Mouse (Mus musculus): ENCODE measurements around the gene Ccdc146. TPM values are rescaled to one million over a fixed set of nuclear protein-coding genes. Genes with fewer than 3 reads are reported as not detected.
A peak's percentile ranks its signal among the peaks of the same experiment; 100 is the strongest.

Gene Ccdc146
- polyA plus RNA-seq, 1 experiment from 2014 or later, result 0.45 TPM

GRCm38 (mm10) chr5:21383392-21384251 is 40.9 kb downstream of the Ccdc146 start:
- Histone ChIP-seq H3K4me2 (ENCODE audit: low read depth, low read length) (no peak overlapping the region), H3K27ac (replicated peaks; ENCODE audit: low read depth, low read length) (no peak overlapping the region), H3K4me1 (ENCODE audit: control insufficient read depth, insufficient read depth, low read length) (no peaks in the 10 kb centered on the region), H3K4me3 (ENCODE audit: low read depth, low read length) (no peak overlapping the region), H3K9ac (replicated peaks; ENCODE audit: low read length) (no peak overlapping the region), H3K9me3 (replicated peaks; ENCODE audit: control insufficient read depth, low read length) (no peaks in the 10 kb centered on the region), H3K36me3 (replicated peaks; ENCODE audit: control insufficient read depth, insufficient read depth, low read depth, low read length) (no peaks in the 10 kb centered on the region), H3K27me3 (ENCODE audit: control insufficient read depth, insufficient read depth, low read length) (no peaks in the 10 kb centered on the region)
- ATAC-seq (replicated peaks; ENCODE audit: insufficient number of reproducible peaks, low FRiP score, low TSS enrichment, low read depth), result no peak
- 43% methylated on average over 14 of the region's 14 CpGs for WGBS
- no peak for DNase-seq (ENCODE audit: low spot score)

GRCm38 (mm10) chr5:21382678-21383077 is 41.8 kb downstream of the Ccdc146 start:
- Histone ChIP-seq H3K27ac (replicated peaks; ENCODE audit: low read depth, low read length) (no peak overlapping the region), H3K9ac (replicated peaks; ENCODE audit: low read length) (no peak overlapping the region), H3K36me3 (replicated peaks; ENCODE audit: control insufficient read depth, insufficient read depth, low read depth, low read length) (no peaks in the 10 kb centered on the region), H3K4me1 (ENCODE audit: control insufficient read depth, insufficient read depth, low read length) (no peaks in the 10 kb centered on the region), H3K4me3 (ENCODE audit: low read depth, low read length) (no peak overlapping the region), H3K4me2 (ENCODE audit: low read depth, low read length) (no peak overlapping the region), H3K27me3 (ENCODE audit: control insufficient read depth, insufficient read depth, low read length) (no peaks in the 10 kb centered on the region), H3K9me3 (replicated peaks; ENCODE audit: control insufficient read depth, low read length) (no peaks in the 10 kb centered on the region)
- WGBS, result 62% methylated on average over 6 of the region's 6 CpGs
- DNase-seq (ENCODE audit: low spot score) (no peak), ATAC-seq (replicated peaks; ENCODE audit: insufficient number of reproducible peaks, low FRiP score, low TSS enrichment, low read depth) (no peak)

GRCm38 (mm10) chr5:21381986-21382385 is 42.5 kb downstream of the Ccdc146 start:
- Histone ChIP-seq H3K9ac (replicated peaks; ENCODE audit: low read length) (no peak overlapping the region), H3K36me3 (replicated peaks; ENCODE audit: control insufficient read depth, insufficient read depth, low read depth, low read length) (no peaks in the 10 kb centered on the region), H3K27ac (replicated peaks; ENCODE audit: low read depth, low read length) (no peak overlapping the region), H3K27me3 (ENCODE audit: control insufficient read depth, insufficient read depth, low read length) (no peaks in the 10 kb centered on the region), H3K9me3 (replicated peaks; ENCODE audit: control insufficient read depth, low read length) (no peaks in the 10 kb centered on the region), H3K4me1 (ENCODE audit: control insufficient read depth, insufficient read depth, low read length) (no peaks in the 10 kb centered on the region), H3K4me3 (ENCODE audit: low read depth, low read length) (no peak overlapping the region), H3K4me2 (ENCODE audit: low read depth, low read length) (no peak overlapping the region)
- ATAC-seq (replicated peaks; ENCODE audit: insufficient number of reproducible peaks, low FRiP score, low TSS enrichment, low read depth), result no peak
- DNase-seq (ENCODE audit: low spot score), result no peak
- 50% methylated on average over 6 of the region's 6 CpGs for WGBS

GRCm38 (mm10) chr5:21378397-21378796 is 46.1 kb downstream of the Ccdc146 start:
- Histone ChIP-seq H3K36me3 (replicated peaks; ENCODE audit: control insufficient read depth, insufficient read depth, low read depth, low read length) (no peaks in the 10 kb centered on the region), H3K4me3 (ENCODE audit: low read depth, low read length) (no peak overlapping the region), H3K9ac (replicated peaks; ENCODE audit: low read length) (no peak overlapping the region), H3K4me1 (ENCODE audit: control insufficient read depth, insufficient read depth, low read length) (no peaks in the 10 kb centered on the region), H3K9me3 (replicated peaks; ENCODE audit: control insufficient read depth, low read length) (no peaks in the 10 kb centered on the region), H3K27me3 (ENCODE audit: control insufficient read depth, insufficient read depth, low read length) (no peaks in the 10 kb centered on the region), H3K4me2 (ENCODE audit: low read depth, low read length) (no peak overlapping the region), H3K27ac (replicated peaks; ENCODE audit: low read depth, low read length) (no peak overlapping the region)
- no peak for ATAC-seq (replicated peaks; ENCODE audit: insufficient number of reproducible peaks, low FRiP score, low TSS enrichment, low read depth)
- no peak for DNase-seq (ENCODE audit: low spot score)
- 75% methylated on average over 2 of the region's 2 CpGs for WGBS

- no peaks in the 10 kb centered on the region for H3K27me3 ChIP-seq (ENCODE audit: control insufficient read depth, insufficient read depth, low read length)
- no peak overlapping the region for H3K27ac ChIP-seq (replicated peaks; ENCODE audit: low read depth, low read length)
- no peaks in the 10 kb centered on the region for H3K36me3 ChIP-seq (replicated peaks; ENCODE audit: control insufficient read depth, insufficient read depth, low read depth, low read length)
- no peak overlapping the region for H3K4me3 ChIP-seq (ENCODE audit: low read depth, low read length)
- no peak for ATAC-seq (replicated peaks; ENCODE audit: insufficient number of reproducible peaks, low FRiP score, low TSS enrichment, low read depth)
- no peaks in the 10 kb centered on the region for H3K9me3 ChIP-seq (replicated peaks; ENCODE audit: control insufficient read depth, low read length)
- DNase-seq (ENCODE audit: low spot score), result no peak
- H3K4me1 ChIP-seq (ENCODE audit: control insufficient read depth, insufficient read depth, low read length), result no peaks in the 10 kb centered on the region
- H3K4me2 ChIP-seq (ENCODE audit: low read depth, low read length), result no peak overlapping the region
- no peak overlapping the region for H3K9ac ChIP-seq (replicated peaks; ENCODE audit: low read length)
- WGBS, result 59% methylated on average over 4 of the region's 4 CpGs
Measured at GRCm38 (mm10) chr5:21376935-21377334, 47.5 kb downstream of the Ccdc146 start.

GRCm38 (mm10) chr5:21373180-21373518 is 51.3 kb downstream of the Ccdc146 start:
- no peak overlapping the region; the same call in 1 of the 2 replicates for H3K9ac ChIP-seq (replicated peaks; ENCODE audit: low read length)
- no peak for DNase-seq (ENCODE audit: low spot score)
- WGBS, result 74% methylated on average over 7 of the region's 7 CpGs
- H3K27me3 ChIP-seq (ENCODE audit: control insufficient read depth, insufficient read depth, low read length), result no peaks in the 10 kb centered on the region
- ATAC-seq (replicated peaks; ENCODE audit: insufficient number of reproducible peaks, low FRiP score, low TSS enrichment, low read depth), result no peak
- no peaks in the 10 kb centered on the region for H3K36me3 ChIP-seq (replicated peaks; ENCODE audit: control insufficient read depth, insufficient read depth, low read depth, low read length)
- H3K27ac ChIP-seq (replicated peaks; ENCODE audit: low read depth, low read length), result no peak overlapping the region
- peak overlapping the region; percentile 40 for H3K4me3 ChIP-seq (ENCODE audit: low read depth, low read length)
- H3K4me2 ChIP-seq (ENCODE audit: low read depth, low read length), result peak overlapping the region; percentile 91; the same call in 1 of the 2 replicates
- H3K4me1 ChIP-seq (ENCODE audit: control insufficient read depth, insufficient read depth, low read length), result no peaks in the 10 kb centered on the region
- H3K9me3 ChIP-seq (replicated peaks; ENCODE audit: control insufficient read depth, low read length), result no peaks in the 10 kb centered on the region

GRCm38 (mm10) chr5:21372493-21373179 is 51.8 kb downstream of the Ccdc146 start, which contains the start of gene Fgl2:
TSS of gene Fgl2 (plus strand) at chr5:21372642.
- WGBS, result 4% methylated on average over 31 of the region's 31 CpGs
- Histone ChIP-seq H3K4me3 (ENCODE audit: low read depth, low read length) (peak within 1 kb of the TSS; percentile 40), H3K4me2 (ENCODE audit: low read depth, low read length) (peak within 1 kb of the TSS; percentile 91), H3K9me3 (replicated peaks; ENCODE audit: control insufficient read depth, low read length) (no peaks in the 10 kb centered on the region), H3K36me3 (replicated peaks; ENCODE audit: control insufficient read depth, insufficient read depth, low read depth, low read length) (no peaks in the 10 kb centered on the region), H3K27ac (replicated peaks; ENCODE audit: low read depth, low read length) (no peak within 1 kb of the TSS), H3K9ac (replicated peaks; ENCODE audit: low read length) (peak within 1 kb of the TSS; percentile 46), H3K27me3 (ENCODE audit: control insufficient read depth, insufficient read depth, low read length) (no peaks in the 10 kb centered on the region), H3K4me1 (ENCODE audit: control insufficient read depth, insufficient read depth, low read length) (no peaks in the 10 kb centered on the region)
- DNase-seq (ENCODE audit: low spot score) (peak; percentile 79), ATAC-seq (replicated peaks; ENCODE audit: insufficient number of reproducible peaks, low FRiP score, low TSS enrichment, low read depth) (peak; percentile 93)

- DNase-seq (ENCODE audit: low spot score) (no peak), ATAC-seq (replicated peaks; ENCODE audit: insufficient number of reproducible peaks, low FRiP score, low TSS enrichment, low read depth) (no peak)
- 39% methylated on average over 5 of the region's 5 CpGs for WGBS
Measured at GRCm38 (mm10) chr5:21371920-21372319, 52.6 kb downstream of the Ccdc146 start.

More at GRCm38 (mm10) chr5:21371920-21372319, 52.6 kb downstream of the Ccdc146 start:
- H3K9me3 ChIP-seq (replicated peaks; ENCODE audit: control insufficient read depth, low read length), result no peaks in the 10 kb centered on the region
- H3K9ac ChIP-seq (replicated peaks; ENCODE audit: low read length), result no peak overlapping the region
- no peak overlapping the region; the same call in 1 of the 2 replicates for H3K4me2 ChIP-seq (ENCODE audit: low read depth, low read length)
- no peaks in the 10 kb centered on the region for H3K36me3 ChIP-seq (replicated peaks; ENCODE audit: control insufficient read depth, insufficient read depth, low read depth, low read length)
- H3K27me3 ChIP-seq (ENCODE audit: control insufficient read depth, insufficient read depth, low read length), result no peaks in the 10 kb centered on the region
- no peak overlapping the region for H3K27ac ChIP-seq (replicated peaks; ENCODE audit: low read depth, low read length)
- H3K4me1 ChIP-seq (ENCODE audit: control insufficient read depth, insufficient read depth, low read length), result no peaks in the 10 kb centered on the region
- H3K4me3 ChIP-seq (ENCODE audit: low read depth, low read length), result peak overlapping the region; percentile 40; the same call in 1 of the 2 replicates
